Mouse (Mus musculus) kidney, adult 2 months (tissue): ENCODE measurements at regions not wholly inside any gene's neighbourhood (a gene's known extent, or its start where the extent isn't known, plus 50 kb on each side); places are given as distances from the start of the nearest gene placed in this dataset.
"Not testable (repeated sequence)": the region's sequence is repeated elsewhere in the genome, so short reads cannot be mapped to it uniquely, and the experiment has no call there.

ENCODE experiments used
- CTCF ChIP-seq: fragments of 200-500 bp; conservative IDR thresholded peaks from 2 replicates; pipeline ENCODE4 v1.5.1; 2011; ENCODE audit warnings: low read depth, mild to moderate bottlenecking, control low read depth, low read length, moderate library complexity, mixed read lengths; ENCODE audit not compliant: insufficient read depth, insufficient read length
- POLR2A ChIP-seq: fragments of 200-500 bp; IDR thresholded peaks from one replicate; pipeline ENCODE4 v1.6.1; 2011; ENCODE audit warnings: low read depth, low read length, control low read depth

DNA sequence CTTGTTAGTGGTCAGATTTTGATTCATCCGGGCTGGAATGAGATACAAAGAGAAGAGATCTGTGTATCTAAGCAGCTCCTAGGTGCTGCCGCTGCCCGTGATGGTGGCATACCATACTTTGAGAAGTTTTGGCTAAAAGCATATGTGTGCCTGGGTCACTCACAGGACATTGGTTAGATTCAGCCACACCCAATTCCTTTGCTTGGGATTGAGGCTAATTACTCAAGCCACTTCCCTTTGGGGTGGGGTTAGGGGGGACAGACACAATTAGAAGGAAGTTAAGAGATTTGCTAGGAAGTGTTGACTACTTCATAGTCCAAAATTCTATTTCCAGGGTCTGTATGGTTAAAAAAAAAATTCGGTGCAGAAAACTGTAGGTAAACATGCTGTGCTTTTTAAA lies 97.9 kb upstream of the Klf4 start:
- not testable (repeated sequence) for TF ChIP-seq CTCF, POLR2A
